Mouse (Mus musculus): Measurements from ENCODE around the gene Vti1b. TPM values are rescaled to one million over a fixed set of nuclear protein-coding genes. Genes with fewer than 3 reads are reported as not detected.
A peak's percentile ranks its signal among the peaks of the same experiment; 100 is the strongest.

The Vti1b gene
- total RNA-seq, 2 experiments from 2014 or later = 153 to 159 TPM

DNA sequence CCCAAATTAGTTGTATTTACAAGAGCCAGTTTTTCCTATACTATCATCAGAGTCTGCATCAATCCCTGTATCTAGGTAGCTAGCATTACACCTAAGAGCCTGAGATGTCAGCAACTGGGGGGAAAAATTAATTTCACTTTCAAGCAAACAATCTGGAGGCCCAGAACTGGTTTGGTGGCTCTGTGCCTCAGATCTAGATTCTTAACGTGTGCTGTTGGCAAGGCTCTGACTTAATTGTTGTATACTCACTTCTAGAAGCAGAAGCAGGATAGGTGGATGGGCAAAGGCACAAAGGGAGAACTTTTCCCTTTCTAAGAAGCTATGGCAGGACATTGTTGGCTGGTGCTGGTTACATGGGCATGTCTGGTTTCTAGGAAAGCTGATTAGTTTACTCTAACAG is 33.0 kb downstream of the Vti1b start:
- DNase-seq = no peak
- intact Hi-C loops (cut with DNase I) = no loop called here

GRCm38 (mm10) chr12:79138999-79139398 is 33.5 kb downstream of the Vti1b start:
- DNase-seq = no peak
- intact Hi-C loops (cut with DNase I) = no loop called here

DNA sequence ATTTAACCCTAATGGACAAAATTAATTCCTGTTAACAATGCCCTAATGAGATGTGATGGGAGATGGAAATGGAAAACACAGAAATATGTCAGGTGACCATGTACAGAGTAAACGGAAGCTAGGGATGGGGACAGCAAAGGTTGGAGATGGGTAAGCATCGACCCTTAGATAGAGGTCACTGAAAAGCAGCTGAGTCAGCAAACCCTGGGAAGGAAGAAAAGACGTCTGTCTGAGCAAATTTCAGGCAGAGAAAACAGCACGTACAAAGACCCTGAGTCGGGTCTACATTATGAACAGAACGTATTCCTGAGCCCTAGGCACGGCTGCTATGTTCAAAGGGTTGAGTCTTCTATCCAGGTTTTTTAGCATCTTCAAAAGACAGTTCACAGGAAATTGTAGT is 35.5 kb downstream of the Vti1b start:
- DNase-seq = no peak
- intact Hi-C loops (cut with DNase I) = no loop called here

- DNase-seq = no peak
- intact Hi-C loops (cut with DNase I) = no loop called here
Observed at GRCm38 (mm10) chr12:79135105-79135504, 37.4 kb downstream of the Vti1b start.

DNA sequence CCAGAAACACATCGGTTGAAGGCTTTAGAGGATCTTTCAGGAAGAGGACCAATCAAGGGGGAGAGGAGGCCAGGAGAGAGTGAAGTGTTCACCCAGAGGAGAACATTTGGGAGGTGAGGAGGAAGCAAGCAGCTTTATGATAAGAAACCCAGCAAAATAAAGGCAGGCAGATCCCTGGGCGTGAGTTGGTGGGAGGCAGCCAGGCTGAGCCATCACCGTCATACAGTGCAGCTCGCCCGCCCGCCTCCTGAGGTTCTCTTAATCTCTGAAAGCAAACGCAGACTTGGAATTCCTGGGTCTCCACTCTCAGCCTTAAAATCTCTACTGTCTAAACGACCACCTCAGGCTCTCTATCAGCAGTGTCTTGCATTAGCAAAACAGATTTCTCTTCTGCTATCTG is 37.8 kb downstream of the Vti1b start:
- no peak for DNase-seq

DNA sequence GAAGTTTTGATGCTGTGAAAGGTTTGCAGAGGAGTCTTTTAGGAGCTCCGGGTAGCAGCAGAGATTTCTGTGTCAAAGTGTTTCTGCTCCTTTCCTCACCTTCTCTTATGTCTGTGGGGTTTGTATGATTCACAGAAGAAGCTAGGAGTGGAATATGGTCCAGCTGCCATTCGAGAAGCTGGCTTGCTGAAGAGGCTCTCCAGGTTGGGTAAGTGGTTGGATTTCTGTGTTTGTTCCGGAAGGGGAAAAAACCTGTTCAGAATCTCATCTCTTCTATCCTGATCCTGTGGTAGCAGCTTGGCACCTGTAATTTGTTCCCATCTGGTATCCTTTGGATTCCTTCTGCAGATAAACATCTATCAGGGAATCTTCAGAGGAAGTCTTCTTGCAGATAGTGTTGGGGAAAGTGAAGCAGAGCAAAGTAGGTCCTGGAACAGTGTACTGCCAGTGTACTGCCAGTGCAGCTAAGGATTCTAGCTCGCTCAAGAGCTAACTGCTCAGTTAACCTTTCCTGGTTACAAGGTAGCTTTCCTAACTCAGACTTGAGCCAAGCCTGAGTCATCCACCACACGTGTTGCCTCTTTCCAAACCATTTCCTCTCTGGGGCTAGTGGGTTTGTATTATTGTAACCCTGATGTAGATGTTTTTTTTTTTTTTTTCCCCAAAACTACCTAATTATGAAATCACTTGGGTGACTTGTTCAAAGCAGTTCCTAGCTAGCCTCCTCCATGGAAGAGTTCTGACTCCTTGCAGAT is 40.6 kb downstream of the Vti1b start:
- intact Hi-C loops (cut with DNase I) = no loop called here
- no peak for DNase-seq

More for the DNA sequence above, 37.8 kb downstream of the Vti1b start:
- intact Hi-C loops (cut with DNase I) = no loop called here

GRCm38 (mm10) chr12:79131178-79131675 is 41.2 kb downstream of the Vti1b start:
- no peak for DNase-seq

GRCm38 (mm10) chr12:79130299-79131177 is 41.9 kb downstream of the Vti1b start, which contains the start of gene Arg2:
Gene Arg2, plus strand, starts transcription at chr12:79130777.
- peak; percentile 66 for DNase-seq
- intact Hi-C loops (cut with DNase I) = no loop called here

More at GRCm38 (mm10) chr12:79131178-79131675, 41.2 kb downstream of the Vti1b start:
- intact Hi-C loops (cut with DNase I) = no loop called here

DNA sequence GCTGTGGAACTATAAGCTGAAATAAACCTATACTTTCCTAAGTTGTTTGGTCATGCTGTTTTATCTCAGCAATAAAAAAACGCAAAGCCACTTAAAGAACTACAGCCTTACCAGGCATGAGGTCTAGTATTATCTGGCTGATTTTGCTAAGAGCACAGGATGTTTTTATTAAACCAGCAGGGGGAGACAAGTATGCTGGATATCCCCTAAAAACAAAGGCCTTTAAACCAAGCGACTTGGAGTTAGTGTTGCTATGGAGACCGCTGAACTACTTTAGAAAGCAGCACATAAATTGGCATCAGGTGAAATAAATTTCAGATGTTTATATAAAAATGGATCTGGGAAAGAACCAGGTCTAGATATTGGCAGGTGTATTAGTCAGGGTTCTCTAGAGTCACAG is 49.6 kb downstream of the Vti1b start:
- DNase-seq = no peak
- intact Hi-C loops (cut with DNase I) = no loop called here

GRCm38 (mm10) chr12:79118991-79119390 is 53.5 kb downstream of the Vti1b start:
- DNase-seq = no peak
- intact Hi-C loops (cut with DNase I) = no loop called here

Other genes with a start within 250 kb of the Vti1b start
- 100 to 1,000 TPM; 116 to 121 TPM for gene Tmem229b, start 165.0 kb downstream of the Vti1b start, total RNA-seq (2021)
- 1 to 10 TPM; 3.3 to 3.5 TPM for gene Plekhh1, start 143.5 kb downstream of the Vti1b start, total RNA-seq (2021)
- 1 to 10 TPM; 8.9 to 9.5 TPM for gene Pigh, start 83.0 kb downstream of the Vti1b start, total RNA-seq (2021)
- gene Arg2, start 41.9 kb downstream of the Vti1b start, total RNA-seq (2021) = 10 to 100 TPM; 13.6 to 14.0 TPM
- gene Rdh11, start 19.6 kb upstream of the Vti1b start, total RNA-seq (2021) = 10 to 100 TPM; 41.4 to 43.2 TPM
- 1 to 10 TPM in 1 of 2 experiments, under 1 TPM in 1; 0.84 to 1.3 TPM for gene Rdh12, start 36.2 kb upstream of the Vti1b start, total RNA-seq (2021)
- gene Zfyve26, start 123.6 kb upstream of the Vti1b start, total RNA-seq (2021) = 10 to 100 TPM; 23.1 to 26.3 TPM
- gene Rad51b, start 124.6 kb upstream of the Vti1b start, total RNA-seq (2021) = under 1 TPM; 0.56 to 0.84 TPM